Mouse (Mus musculus) C2C12 (cell line): Measurements from ENCODE around the gene Cnfn. TPM values are rescaled to one million over a fixed set of nuclear protein-coding genes. Genes with fewer than 3 reads are reported as not detected.

Experiments used
- H3K27me3 ChIP-seq: one replicate; pipeline ENCODE4 v1.6.1; 2011; ENCODE audit not compliant: control insufficient read depth, insufficient read depth, insufficient read length
- H3K36me3 ChIP-seq: one replicate; pipeline ENCODE4 v1.6.1; 2011; ENCODE audit not compliant: control insufficient read depth, insufficient read depth
- H3K4me3 ChIP-seq: one replicate; pipeline ENCODE4 v1.5.1; 2011; ENCODE audit warnings: mild to moderate bottlenecking, control low read depth; ENCODE audit not compliant: poor library complexity, insufficient read depth, severe bottlenecking
- H3K79me2 ChIP-seq: one replicate; pipeline ENCODE4 v1.6.1; 2011; ENCODE audit not compliant: control insufficient read depth, insufficient read depth
- H3K79me3 ChIP-seq: one replicate; pipeline ENCODE4 v1.6.1; 2011; ENCODE audit warnings: low read depth, control low read depth
- H3ac ChIP-seq: one replicate; pipeline ENCODE3; 2011; ENCODE audit warnings: low read depth; ENCODE audit not compliant: control insufficient read depth, insufficient read length
- CEBPB ChIP-seq: IDR thresholded peaks from one replicate; pipeline ENCODE4 v1.6.1; 2011; ENCODE audit warnings: low read depth, mild to moderate bottlenecking, control low read depth, moderate library complexity
- CTCF ChIP-seq: IDR thresholded peaks from one replicate; pipeline ENCODE4 v1.5.1; 2011; ENCODE audit not compliant: control insufficient read depth, insufficient read depth, insufficient read length
- MAX ChIP-seq: IDR thresholded peaks from one replicate; pipeline ENCODE4 v1.6.1; 2011; ENCODE audit warnings: mild to moderate bottlenecking, control low read depth
- MYOD1 ChIP-seq: IDR thresholded peaks from one replicate; pipeline ENCODE4 v1.6.1; 2011; ENCODE audit warnings: low read depth; ENCODE audit not compliant: control insufficient read depth, insufficient read length
- MYOG ChIP-seq: IDR thresholded peaks from one replicate; pipeline ENCODE4 v1.6.1; 2011; ENCODE audit not compliant: control insufficient read depth, insufficient read length; ENCODE audit errors: extremely low read depth
- USF1 ChIP-seq: IDR thresholded peaks from one replicate; pipeline ENCODE4 v1.6.1; 2011; ENCODE audit warnings: low read depth, mild to moderate bottlenecking, control low read depth, moderate library complexity
- polyA plus RNA-seq: library from polyadenylated mRNA; unstranded; fragments of >200 nt; fragmentation: generic; extraction: Trizol; gene quantifications from one replicate; pipeline ENCODE4 v1.2.1, GENCODE M21; 2012; ENCODE audit warnings: missing spikeins

Gene Cnfn
- polyA plus RNA-seq, 1 experiment = 0.08 TPM

- Histone ChIP-seq H3K27me3 (no peaks in the 10 kb centered on the region), H3K79me3 (peaks cover 30% of the 10 kb centered on the region), H3K79me2 (peaks cover 70% of the 10 kb centered on the region), H3ac (no peak overlapping the region), H3K4me3 (no peak overlapping the region), H3K36me3 (no peaks in the 10 kb centered on the region)
- TF ChIP-seq MYOD1 (no peak), CTCF (no peak), CEBPB (peak; percentile 47), MYOG (no peak), USF1 (no peak)
Measured at GRCm38 (mm10) chr7:25323219-25323618, 46.3 kb downstream of the Cnfn start.

GRCm38 (mm10) chr7:25322058-25322484, 47.5 kb downstream of the Cnfn start:
- H3K4me3 ChIP-seq = no peak overlapping the region
- no peak overlapping the region for H3ac ChIP-seq
- peak; percentile 27 for TF ChIP-seq MAX
- TF ChIP-seq USF1 = no peak
- TF ChIP-seq CTCF = no peak
- no peaks in the 10 kb centered on the region for H3K27me3 ChIP-seq
- peaks cover 33% of the 10 kb centered on the region for H3K79me3 ChIP-seq
- no peaks in the 10 kb centered on the region for H3K36me3 ChIP-seq
- H3K79me2 ChIP-seq = peaks cover 81% of the 10 kb centered on the region

Other genes starting within 250 kb of the Cnfn start
- gene Pou2f2, start 190.0 kb downstream of the Cnfn start, polyA plus RNA-seq = 0.02 TPM
- 5.3 TPM for gene Dedd2, start 149.1 kb downstream of the Cnfn start, polyA plus RNA-seq
- 5.4 TPM for gene Zfp526, start 148.3 kb downstream of the Cnfn start, polyA plus RNA-seq
- gene Gsk3a, start 131.9 kb downstream of the Cnfn start, polyA plus RNA-seq = 87.3 TPM
- gene Erf, start 119.0 kb downstream of the Cnfn start, polyA plus RNA-seq = 61.8 TPM
- 79.5 TPM for gene Cic, start 102.0 kb downstream of the Cnfn start, polyA plus RNA-seq
- gene Pafah1b3, start 71.7 kb downstream of the Cnfn start, polyA plus RNA-seq = 90.8 TPM
- not detected for gene Prr19, start 68.3 kb downstream of the Cnfn start, polyA plus RNA-seq
- gene Tmem145, start 63.6 kb downstream of the Cnfn start, polyA plus RNA-seq = 0.13 TPM
- gene Megf8, start 52.6 kb downstream of the Cnfn start, polyA plus RNA-seq = 31.9 TPM
- 3.0 TPM for gene Lipe, start 29.0 kb upstream of the Cnfn start, polyA plus RNA-seq
- gene Cxcl17, start 43.2 kb upstream of the Cnfn start, polyA plus RNA-seq = not detected
- gene Ceacam1, start 107.9 kb upstream of the Cnfn start, polyA plus RNA-seq = 0.06 TPM
- not detected for gene Ceacam2, start 170.1 kb upstream of the Cnfn start, polyA plus RNA-seq
- gene Erich4, start 246.2 kb upstream of the Cnfn start, polyA plus RNA-seq = not detected
- gene Dmac2, start 249.7 kb upstream of the Cnfn start, polyA plus RNA-seq = 12.2 TPM